Mouse (Mus musculus) olfactory bulb, adult 2 months (tissue): Measurements from ENCODE around the gene Metrn.

Experiments used
- CTCF ChIP-seq: fragments of 200-500 bp; IDR thresholded peaks from 2 replicates; pipeline ENCODE4 v1.5.1; 2012; ENCODE audit warnings: low read depth, mild to moderate bottlenecking, low read length, moderate library complexity; ENCODE audit not compliant: insufficient read depth
- POLR2A ChIP-seq: fragments of 200-500 bp; IDR thresholded peaks from 2 replicates; pipeline ENCODE4 v1.6.1; 2012; ENCODE audit warnings: mild to moderate bottlenecking, low read depth, low read length, moderate library complexity; ENCODE audit not compliant: insufficient read depth

DNA sequence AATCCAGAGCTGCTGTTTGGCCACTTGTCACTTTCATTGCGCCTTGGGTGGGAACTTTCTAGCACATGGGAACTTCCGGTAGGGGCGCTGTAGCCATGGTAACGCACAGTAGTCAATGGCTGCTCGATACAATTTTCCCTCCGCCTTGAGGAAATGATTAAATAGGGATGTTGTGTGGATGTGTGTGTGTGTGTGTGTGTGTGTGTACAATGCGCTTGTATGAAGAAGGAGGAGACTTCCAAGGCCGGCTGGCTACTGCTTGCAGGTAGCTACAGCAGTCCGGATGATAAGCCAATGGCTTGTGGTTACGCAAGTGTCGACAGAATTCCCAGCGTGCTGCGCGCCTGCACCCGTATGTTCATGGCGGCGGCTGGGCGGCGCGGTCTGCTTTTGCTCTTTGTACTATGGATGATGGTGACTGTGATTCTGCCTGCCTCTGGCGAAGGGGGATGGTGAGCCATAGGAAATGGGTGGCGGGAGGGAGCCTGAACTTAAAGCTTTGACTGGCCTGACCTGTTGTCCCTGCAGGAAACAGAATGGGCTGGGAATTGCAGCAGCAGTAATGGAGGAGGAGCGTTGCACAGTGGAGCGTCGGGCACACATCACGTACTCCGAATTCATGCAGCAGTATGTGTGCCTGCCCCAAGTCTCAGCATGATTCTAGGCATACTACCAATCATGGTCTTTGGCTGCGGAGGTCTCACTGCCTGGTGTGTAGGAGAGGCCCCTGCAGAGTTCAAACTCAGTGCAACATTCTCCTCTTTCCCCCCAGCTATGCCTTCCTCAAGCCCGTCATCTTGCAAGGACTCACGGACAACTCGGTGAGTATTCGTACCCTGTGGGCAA lies 32.0 kb upstream of the Metrn start, which contains the start of gene Jmjd8:
- TF ChIP-seq POLR2A (peak; percentile 79), CTCF (no peak)
